Mouse (Mus musculus) urinary bladder, postnatal 4 days (tissue): ENCODE measurements at regions not wholly inside any gene's neighbourhood (a gene's known extent, or its start where the extent isn't known, plus 50 kb on each side); places are given as distances from the start of the nearest gene placed in this dataset.
A peak's percentile ranks its signal among the peaks of the same experiment; 100 is the strongest.

Experiments
- DNase-seq, 2 experiments: peaks; one replicate each; pipeline ENCODE4 v3.0.0; 2021 to 2022; ENCODE audit warnings: low spot score in 2 of 2

DNA sequence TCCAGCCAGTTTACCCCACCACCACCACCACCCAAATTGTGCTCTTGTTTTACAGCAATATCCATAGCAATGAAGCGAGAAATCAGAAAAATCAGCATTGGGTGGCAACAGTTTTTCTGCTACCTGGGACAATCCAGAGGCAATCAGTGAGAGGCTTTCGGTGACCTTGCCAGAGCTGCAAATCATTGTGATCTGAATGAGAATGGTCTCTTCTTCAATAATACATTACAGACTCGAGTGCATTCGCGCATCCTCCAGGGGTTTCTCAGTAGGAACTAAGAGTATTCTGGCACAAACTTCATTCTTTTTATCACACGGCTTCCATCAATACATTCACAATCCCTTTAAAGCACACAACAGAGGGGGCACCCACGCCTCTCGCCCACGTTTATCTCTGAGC is 91.2 kb downstream of the Srek1 start:
- no peak for DNase-seq

DNA sequence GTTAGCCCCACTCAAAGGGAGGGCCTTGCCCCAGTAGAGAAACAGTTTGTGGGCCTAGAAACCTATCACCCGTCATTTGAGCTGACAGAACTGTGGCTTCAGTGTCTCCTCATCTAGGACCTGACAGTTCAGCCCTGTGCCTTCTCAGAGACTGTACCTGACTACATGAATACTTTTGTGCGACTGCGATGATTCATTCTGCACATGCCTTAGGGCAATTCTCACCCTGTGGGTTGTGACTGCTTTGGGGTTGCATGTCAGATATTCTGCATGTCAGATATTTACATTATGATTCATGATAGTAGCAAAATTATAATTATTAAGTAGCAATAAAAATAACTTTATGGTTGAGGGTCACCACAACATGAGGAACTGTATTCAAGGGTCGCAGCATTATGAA is 93.7 kb downstream of the Srek1 start:
- DNase-seq = no peak

DNA sequence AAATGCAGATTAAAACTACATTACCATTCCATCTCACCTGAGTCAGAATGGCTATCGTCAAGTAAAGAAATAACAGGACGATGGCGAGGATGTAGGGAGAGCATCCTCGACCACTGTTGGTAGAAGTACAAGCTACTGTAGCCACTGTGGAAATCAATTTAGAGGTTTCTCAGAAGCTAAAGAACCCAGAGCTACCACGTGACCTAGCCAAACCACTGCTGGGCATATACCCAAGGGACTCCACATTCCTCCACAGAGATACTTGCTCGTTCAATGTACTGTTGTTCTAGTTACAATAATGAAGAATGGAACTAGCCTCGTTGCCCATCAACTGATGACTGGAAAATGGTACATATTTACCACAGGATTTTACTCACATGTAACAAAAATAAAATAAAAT is 94.4 kb downstream of the Srek1 start:
- DNase-seq = no peak

DNA sequence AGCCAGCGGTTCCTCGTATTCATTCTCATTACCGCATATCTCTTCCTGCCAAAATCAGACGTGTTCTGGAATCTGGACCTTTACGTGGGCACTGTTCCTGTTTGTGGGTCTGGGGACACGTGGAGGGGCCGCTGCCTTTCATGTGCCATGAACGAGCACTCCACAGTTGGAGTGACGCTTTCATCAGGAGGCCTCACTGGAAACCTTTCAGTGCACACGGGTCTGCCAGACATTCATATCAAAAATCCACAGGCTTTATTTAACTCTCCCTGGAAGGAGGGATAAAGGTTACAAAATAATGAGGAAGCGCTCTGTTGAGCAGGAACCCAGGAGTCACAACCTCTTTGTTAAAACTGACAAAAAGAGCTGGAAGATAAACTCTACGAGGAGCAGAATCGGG is 97.6 kb downstream of the Srek1 start:
- no peak for DNase-seq

DNA sequence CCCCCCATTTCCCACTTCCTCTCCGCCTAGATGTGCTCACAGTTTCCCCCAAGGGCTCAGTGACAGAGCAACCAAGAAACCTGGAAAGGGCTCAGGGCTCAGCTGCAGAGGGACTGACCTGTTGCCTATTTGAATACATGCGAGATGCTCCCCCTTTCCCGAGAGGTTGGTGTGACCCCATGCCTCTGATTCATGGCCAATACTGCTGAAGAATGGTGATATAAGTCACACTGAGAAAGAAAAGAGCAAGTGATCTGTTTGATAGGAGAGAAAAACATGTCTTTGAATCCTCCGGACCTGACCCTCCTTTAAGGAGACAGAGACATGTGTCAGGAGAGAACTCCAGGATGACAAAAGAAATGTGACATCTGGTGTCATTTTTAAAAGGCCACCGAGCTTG is 98.2 kb downstream of the Srek1 start:
- no peak for DNase-seq

DNA sequence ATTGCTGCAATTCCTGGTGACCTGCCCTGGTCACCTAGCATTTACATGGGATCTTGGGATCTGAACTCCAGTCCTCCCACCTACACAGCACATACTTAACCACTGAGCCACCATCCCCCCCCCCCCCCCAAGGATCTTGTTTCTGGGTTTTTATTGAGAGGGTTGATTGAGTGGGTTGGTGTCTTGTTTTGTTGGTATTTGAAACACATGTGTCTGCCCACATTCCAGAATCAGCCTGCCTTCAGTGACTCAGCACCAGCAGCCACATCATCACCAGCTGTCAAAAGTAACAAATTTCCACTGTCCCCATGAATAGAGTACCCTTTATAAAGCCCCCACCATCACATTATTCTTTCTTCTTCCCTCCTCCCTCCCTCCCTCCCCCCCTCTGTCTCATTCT is 103.8 kb downstream of the Srek1 start:
- no peak for DNase-seq

DNA sequence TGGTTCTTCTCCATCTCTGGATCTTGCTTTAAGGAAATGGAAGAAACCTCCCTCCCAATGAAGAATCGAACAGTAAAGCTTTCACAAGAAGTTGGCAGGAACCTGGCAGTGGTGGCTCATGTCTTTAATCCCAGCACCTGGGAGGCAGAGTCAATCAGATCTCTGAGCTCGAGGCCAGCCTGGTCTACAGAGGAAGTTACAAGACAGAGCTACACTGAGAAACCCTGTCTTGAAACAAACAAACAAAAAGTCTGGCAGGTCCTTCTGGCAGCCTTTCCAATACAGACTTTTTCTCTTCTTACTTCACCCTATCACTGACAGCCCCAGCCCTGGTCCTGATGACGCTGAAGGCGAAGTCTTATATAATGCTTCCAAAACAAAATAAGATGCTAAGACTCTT is 104.6 kb downstream of the Srek1 start:
- no peak for DNase-seq

DNA sequence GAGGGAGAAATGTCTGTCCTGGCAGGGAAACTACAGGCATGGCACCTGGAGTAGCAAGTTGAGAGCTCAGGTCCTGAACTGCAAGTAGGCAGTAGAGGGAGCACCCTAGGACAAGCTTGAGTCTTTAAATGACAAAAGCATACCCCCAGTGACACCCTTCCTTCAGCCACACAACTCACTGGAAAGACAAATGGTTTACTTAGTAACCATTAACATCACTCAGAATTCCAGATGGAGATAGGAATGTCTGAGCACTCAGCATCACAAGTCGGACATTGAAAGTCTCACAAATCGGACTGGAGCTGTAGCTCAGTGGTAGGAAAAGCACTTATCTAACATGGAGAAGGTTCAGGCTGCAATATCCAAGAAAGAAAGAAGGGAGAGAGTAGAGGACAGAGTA is 106.7 kb downstream of the Srek1 start:
- no peak for DNase-seq

DNA sequence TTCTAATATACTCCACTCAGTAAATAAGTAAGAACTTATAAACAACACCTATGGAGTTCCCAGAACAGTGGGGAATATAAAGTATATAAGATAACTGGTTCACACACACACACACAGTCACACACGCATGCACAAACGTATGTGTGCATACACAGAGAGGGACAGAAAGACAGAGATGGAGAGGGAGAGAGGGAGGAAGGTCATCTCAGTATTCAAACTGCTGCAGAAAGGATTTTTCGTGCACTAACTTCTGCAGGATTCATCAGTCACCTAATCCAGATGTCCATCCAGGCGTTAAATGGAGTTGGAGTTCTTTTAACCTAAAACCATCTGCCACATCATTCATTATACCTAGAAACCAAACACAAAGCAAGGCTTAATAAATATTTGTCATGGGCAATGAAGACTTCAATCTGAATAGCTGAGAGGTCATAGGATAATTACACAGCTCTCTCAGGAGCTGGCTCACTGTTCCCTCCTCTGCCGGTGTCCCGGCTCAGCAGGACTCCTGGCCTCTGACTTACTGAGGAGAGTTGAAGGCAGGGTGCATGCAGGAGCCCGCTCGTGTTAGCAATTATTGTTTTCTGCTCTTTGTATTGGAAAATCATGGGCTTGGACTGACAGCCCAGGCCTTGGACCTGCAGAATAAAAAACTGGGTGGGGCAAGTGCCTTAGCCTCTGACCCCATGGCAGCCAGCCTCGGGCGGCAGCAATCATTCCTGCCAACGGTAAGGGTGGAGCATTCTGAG is 114.0 kb downstream of the Srek1 start:
- no peak for DNase-seq

DNA sequence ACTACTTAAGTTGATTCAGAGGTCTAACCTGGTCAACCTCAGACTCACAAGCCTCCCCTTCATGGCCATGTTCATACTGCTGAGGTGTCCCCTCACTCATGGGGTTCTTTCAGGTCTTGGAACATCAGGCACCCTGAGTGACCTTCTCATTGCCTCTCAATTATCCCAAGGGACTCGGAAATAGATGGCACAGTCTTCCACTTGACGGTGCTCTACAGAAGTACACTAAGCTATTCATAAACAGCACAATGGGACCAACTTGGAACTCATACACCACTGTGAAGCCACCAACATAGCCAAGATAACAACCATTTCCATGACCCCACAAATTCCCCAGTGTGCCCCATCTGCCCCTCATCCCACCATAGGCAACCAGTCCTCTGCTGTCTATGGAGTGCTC is 118.4 kb downstream of the Srek1 start:
- no peak for DNase-seq

DNA sequence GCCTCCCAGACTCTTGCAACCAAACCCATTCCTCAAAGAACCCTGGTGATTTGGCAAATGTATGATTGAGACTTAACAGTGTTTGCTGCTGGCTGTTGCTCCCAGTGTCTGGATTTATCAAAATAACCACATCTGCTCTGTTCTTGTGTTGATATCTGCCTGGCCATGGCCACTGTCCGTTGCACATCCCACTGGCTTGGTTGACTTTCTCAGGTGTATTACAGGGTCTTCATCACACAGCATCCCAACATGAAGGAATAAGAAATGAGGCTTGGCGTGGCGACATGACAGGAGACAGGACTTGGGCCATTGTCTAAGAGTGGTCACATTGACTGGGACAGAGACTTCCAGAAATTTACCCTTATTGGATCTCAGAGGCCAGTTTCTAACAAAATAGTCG is 121.2 kb downstream of the Srek1 start:
- DNase-seq = no peak

DNA sequence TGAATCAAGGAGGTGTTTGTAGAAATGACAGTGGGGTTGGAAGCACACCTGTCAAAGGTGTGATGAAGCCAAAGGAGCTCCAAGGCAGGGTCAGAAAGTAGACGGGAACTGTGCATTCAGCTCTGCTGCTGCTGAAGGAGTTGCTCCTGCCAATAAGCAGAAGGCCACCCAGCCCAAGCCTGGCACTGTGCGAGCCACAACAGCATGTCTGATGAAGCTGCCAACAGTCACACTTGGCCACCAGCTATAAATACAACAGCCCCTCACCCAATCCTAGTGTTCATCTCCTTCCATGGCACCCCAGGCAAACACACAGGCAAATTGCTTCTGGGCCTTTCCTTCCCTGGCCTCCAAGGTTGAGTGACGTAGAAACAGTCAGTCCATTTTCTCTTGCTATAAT is 125.0 kb downstream of the Srek1 start:
- DNase-seq = no peak

DNA sequence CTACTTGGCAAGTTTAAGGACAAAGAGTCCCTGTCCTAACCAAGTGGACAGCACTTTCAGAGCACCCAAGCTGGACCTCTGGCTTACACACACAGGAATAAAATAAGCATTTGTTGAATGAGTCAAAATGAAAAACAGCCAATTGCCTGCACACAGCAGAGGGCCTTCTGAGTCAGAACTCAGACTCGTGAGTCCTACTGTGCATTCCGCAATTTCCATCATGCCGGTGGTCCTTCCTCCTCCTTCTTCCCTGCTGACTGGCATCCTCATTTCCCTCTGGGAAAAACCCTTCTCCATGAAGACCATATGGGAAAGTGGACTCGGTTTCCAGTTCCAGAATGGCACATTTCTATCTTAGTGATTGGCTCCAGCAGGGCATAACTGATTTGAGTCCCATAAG is 126.4 kb downstream of the Srek1 start:
- no peak for DNase-seq

DNA sequence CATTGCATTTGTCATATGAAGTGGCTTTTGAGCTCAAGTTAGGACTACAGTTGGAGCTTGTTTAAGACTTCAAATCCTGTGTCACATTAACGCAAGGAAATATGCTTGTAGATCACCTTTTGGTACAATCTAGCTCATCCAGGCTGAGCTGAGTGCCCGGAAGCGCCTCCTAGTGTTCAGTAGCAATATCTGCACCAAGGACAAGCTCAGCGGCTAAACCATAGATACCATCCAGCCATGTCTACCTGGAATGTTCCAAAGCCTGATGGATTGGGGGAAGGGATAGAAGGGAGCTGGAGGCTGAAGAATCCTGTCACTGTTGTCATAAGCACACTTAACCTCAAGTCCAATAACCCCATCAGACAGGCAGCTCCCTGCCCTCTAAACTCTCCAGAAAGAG is 128.4 kb downstream of the Srek1 start:
- no peak for DNase-seq

DNA sequence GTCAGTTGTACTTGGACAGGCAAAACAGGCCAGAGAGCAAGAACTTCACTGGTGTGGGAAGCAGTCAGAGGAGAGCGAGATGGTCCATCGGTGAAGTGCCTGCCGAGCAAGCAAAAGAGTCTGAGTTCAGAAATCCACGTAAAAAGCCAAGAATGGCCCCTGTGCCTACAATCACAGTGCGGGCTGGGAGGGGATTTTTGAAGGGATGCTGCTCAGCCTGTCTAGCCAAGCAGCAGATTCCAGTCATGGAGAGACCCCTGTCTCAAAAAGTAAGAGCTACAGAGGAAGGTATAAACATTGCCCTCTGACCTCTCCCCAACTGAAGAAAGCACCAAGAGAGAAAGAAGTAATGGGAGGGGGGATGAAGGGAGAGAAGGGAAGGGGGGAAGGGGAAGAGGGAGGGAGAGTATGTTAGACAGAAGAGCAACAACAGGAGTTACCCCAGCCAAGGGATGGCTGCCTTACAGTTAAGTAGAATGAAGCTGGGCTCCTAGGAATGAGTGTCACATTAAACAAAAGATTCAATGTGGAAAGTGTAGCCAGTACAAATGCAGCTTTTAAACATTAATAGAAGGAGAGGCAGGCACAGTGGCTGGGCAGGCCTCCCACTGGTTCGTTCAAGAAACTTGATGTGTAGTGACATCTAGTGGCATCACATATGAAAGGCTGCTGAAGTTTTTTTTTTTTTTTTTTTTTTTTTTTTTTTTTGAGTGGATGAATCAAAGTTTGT is 130.2 kb downstream of the Srek1 start:
- DNase-seq = peak; percentile 38 to 65

DNA sequence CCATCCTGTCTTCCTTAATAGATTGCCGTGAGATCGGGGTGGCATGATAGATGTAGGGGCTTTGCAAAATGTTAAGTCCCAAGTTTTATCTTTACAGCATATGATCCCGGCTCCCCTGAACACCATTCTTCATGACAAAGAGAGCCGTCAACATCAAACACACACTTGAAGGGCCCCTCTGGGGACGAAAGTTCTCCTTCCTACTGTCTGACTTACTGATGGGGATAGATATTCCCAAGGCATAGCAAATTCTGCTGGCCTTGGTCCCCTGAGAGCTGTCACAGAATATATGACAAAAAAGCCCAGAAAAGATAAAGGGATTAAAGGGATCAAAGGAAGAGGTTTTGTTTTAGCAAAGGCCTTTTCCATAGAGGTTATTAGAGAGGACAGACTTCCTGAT is 130.9 kb downstream of the Srek1 start:
- no peak for DNase-seq

DNA sequence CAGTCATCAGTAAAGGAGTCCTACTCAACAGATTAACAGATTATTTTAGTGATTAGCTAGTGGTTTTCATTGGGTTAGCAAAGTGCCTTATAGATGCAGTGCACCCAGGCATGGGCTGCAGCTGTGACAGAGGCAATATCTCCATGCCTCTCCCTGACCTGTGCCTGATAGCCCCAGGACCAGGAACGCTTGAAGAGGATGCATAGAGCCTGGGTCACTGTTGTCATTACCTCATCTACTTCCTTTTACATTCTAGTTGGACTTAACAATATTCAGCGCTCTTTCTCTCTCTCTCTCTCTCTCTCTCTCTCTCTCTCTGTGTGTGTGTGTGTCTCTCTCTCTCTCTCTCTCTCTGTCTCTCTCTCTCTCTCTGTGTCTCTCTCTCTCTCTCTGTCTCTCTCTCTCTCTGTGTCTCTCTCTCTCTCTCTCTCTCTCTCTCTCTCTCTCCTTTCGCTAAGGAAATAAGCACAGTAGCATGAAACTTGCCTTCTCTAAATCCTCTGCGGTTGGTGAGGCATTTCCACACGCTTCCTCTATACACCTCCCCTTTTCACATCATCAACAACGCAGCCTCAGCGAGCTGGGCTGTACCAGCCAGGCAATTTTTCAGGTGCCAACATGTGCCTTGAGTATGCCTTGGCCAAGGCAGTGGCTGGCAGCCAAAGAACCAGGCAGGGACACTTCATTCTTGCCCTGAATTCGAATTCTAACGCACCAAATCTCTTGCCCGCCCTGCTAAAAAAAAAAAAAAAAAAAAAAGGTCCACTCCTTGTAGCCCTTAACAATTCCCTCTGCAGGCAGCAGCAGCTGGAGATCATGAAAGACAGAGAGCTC is 131.6 kb downstream of the Srek1 start:
- DNase-seq = no peak

DNA sequence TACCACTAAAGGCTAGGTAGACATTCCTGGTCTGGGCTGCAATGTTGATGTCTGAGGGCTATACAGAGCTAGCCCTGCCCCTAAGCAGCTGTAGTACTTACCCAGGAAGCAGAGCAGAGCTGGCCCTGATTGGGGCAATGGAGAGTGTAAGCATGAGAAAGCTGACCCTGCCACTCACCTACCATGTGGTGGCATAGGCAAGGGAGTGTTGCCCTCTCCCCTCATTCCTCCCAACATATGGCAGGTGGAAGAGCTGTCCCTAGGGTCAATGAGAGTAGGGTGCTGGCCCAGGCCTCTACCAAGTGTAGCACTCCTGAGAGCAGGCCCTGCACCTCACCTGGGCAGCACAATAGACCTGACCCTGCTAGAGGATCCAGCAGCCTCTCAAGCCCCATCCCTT is 136.4 kb downstream of the Srek1 start:
- DNase-seq = no peak

DNA sequence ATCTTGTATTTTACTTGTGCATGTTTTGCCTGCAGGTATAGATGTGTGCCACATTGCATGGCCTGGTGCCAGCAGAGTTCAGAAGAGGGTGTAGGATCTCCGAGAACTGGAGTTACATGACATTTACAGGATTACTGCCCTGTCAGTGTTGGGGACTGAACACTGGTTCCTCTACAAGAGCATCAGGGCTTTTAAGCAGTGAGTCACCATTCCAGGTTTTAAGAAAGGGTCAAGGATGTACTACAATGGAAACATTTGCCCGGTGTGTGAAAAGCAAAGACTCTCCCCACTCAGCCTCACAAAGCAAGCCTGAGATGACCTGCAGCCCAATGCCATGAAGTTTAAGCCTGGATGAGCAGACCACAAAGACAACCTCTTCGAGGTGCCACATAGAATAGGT is 137.0 kb downstream of the Srek1 start:
- DNase-seq = no peak

DNA sequence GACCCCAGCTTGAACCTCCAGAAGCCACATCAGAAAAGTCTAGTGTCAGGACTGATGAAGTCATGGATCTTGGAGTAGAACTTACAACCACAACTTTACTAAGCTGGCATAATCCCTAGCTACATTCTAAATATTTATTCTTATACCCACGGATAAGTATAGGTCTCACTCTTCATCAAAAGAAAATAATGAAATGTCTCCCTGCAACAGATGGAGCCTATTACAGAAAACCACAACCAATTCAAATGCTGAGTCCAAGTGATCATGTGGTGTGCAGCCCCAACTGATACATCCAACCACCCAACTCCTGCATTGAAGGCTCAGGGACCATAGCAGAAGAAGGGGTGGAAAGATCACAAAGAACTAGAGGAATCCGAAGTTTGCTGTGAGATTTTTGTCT is 137.8 kb downstream of the Srek1 start:
- no peak for DNase-seq

DNA sequence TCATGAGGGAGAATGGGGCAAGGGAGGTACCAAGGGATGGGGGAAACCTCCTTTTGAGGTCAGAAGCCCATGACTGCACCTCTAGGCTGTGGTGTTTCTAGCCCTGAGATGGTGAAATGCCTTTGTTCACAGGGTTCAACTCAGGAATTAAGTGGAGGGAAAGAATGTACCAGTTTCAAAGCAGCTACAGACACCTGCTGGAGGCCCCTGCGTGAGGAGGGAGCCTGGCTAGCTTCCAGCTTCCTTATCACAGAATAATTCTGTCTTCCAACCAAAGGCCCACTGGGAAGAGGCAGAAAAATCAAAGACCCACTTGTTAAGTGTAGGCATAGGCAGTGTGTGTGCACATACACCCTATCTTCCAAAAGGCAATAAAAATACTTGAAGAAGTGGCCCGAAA is 150.6 kb downstream of the Srek1 start:
- no peak for DNase-seq

DNA sequence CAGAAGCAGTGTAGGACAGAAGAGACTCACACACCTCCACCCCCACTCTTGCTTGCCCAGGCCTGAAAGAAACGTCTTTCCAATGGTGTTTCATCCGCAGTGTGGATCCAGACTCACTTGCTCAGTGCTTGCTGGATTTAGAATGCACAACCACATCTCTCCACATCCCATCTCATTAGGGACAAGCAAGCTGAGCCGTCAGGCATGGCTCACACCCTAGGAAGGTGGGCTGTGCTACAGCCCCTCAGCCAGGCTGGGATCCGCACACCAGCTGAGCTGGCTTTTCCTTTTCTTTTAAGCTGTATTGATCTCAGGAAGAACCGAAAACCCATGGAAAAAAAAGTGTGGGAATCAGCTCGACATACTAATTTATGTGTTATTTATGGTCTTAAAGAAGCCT is 151.1 kb downstream of the Srek1 start:
- DNase-seq = no peak

DNA sequence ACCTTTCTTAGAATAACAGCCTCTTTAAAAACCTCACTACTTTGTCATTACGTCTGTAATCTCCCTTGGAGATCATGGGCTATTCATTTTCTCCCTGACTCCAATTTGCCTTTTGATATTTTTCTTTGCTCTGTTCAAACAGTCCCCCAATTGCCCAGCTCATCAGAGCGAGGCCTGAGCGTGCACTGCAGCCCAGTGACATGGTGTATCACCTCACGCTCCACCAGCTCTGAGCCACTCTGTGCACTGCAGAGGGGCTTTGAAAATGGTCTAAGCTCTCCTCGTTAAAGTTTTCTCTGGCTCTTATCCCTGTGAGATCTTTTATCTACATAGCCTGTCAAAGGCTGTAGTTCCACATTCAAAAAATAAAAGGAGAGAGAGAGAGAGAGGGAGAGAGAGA is 152.1 kb downstream of the Srek1 start:
- no peak for DNase-seq
